12 mouse cellular contexts compared by ENCODE assay signal in the genomic region with DNA sequence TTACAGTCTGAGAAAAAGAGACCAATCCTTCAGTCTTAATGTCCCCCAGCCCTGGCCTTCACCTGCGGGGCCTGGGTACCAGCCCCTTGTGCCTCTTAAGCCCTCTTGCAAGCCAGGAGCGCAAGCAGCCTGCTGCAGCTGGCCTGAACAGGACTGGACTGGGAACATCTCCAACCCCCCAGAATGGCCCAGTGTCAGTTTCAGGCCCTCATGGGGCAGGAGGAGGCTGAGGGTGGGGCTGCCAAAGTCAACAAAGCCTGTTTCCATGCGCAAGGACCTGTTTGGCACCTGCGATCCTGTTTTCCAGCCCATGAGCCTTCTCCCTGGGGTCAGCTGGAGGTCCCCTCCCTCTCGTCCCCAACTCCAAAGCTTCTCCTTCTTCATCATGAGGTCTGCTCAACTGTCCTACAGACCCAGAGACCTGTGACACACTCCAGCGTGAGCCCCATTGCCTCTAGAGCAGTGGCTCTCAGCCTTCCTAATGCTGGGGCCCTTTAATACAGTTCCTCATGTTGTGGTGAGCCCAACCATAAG. TPM values are rescaled to one million over a fixed set of nuclear protein-coding genes. Genes with fewer than 3 reads are reported as not detected.
DNase-seq lines count a peak whose midpoint lies in the region; ATAC-seq and TF ChIP-seq lines count a peak whose summit lies in the region.
"Had no signal": no experiment of that assay in that cellular context is flagged by ENCODE, and none has a peak within 500 bp of the region (broad histone marks: within the 10 kb centered on the region; RNA-seq: fewer than 3 reads in every experiment).

No protein-coding gene starts in this region.

- DNase-seq in forebrain, embryonic 10.5 days (ENCODE audit: extremely low spot score, low spot score) = no peak
- DNase-seq in lung, adult 18-20 months = peak; percentile 59 to 68
- DNase-seq in lung, adult 2 months = no peak
- DNase-seq in gastrocnemius, adult 8-10 months (ENCODE audit: low spot score in 2 of 2) = peak; percentile 58 to 68
- no peak for DNase-seq in frontal cortex, postnatal 10 days (ENCODE audit: low spot score in 2 of 2)
- DNase-seq: B cell, adult 2 months had no signal

- no peak overlapping the region for H3K9ac ChIP-seq in forebrain, embryonic 16.5 days (replicated peaks; ENCODE audit: low read depth, low read length)
- H3K9ac ChIP-seq in stomach, embryonic 14.5 days (replicated peaks; ENCODE audit: low read depth, low read length) = no peak overlapping the region
- no peak overlapping the region for H3K9ac ChIP-seq in forebrain, embryonic 13.5 days
- H3K9ac ChIP-seq: liver, embryonic 14.5 days; neural tube, embryonic 15.5 days had no signal

- no peaks in the 10 kb centered on the region for H3K9me3 ChIP-seq in forebrain, embryonic 10.5 days
- no peaks in the 10 kb centered on the region for H3K9me3 ChIP-seq in forebrain, embryonic 16.5 days (ENCODE audit: control insufficient read depth, low read length)
- H3K9me3 ChIP-seq in stomach, embryonic 14.5 days (ENCODE audit: control insufficient read depth, low read depth, low read length) = no peaks in the 10 kb centered on the region
- no peaks in the 10 kb centered on the region for H3K9me3 ChIP-seq in forebrain, embryonic 13.5 days (replicated peaks)
- H3K9me3 ChIP-seq: neural tube, embryonic 15.5 days had no signal

- no peak for TF ChIP-seq CTCF in lung, adult 2 months (IDR thresholded peaks at IDR 0.05; ENCODE audit: insufficient read depth, low read length)

- no peak for TF ChIP-seq POLR2A in lung, adult 2 months (IDR thresholded peaks at IDR 0.05; ENCODE audit: borderline replicate concordance, extremely low read depth, low read depth, low read length)

- ATAC-seq in forebrain, embryonic 16.5 days = no peak
- no peak for ATAC-seq in stomach, embryonic 14.5 days (ENCODE audit: insufficient number of reproducible peaks, insufficient read depth, low FRiP score, low read depth)
- no peak for ATAC-seq in forebrain, embryonic 13.5 days

- 0 out of 2 replicates have a peak overlapping the region, but pooled peaks have one; percentile 30 for H3K27ac ChIP-seq in forebrain, embryonic 10.5 days
- no peak overlapping the region for H3K27ac ChIP-seq in forebrain, embryonic 16.5 days (ENCODE audit: low read length)
- peak overlapping the region; percentile 41; the same call in 1 of the 2 replicates for H3K27ac ChIP-seq in stomach, embryonic 14.5 days (ENCODE audit: low read length)
- no peak overlapping the region for H3K27ac ChIP-seq in forebrain, embryonic 13.5 days
- H3K27ac ChIP-seq: liver, embryonic 14.5 days; neural tube, embryonic 15.5 days had no signal

- H3K4me1 ChIP-seq in forebrain, embryonic 10.5 days = peaks cover 22% of the 10 kb centered on the region
- H3K4me1 ChIP-seq in forebrain, embryonic 16.5 days (replicated peaks; ENCODE audit: control insufficient read depth, insufficient read depth, low read length) = peaks cover 6% of the 10 kb centered on the region
- H3K4me1 ChIP-seq in lung, adult 2 months (ENCODE audit: control insufficient read depth, insufficient read depth, low read length) = no peaks in the 10 kb centered on the region
- no peaks in the 10 kb centered on the region for H3K4me1 ChIP-seq in stomach, embryonic 14.5 days (ENCODE audit: control insufficient read depth, insufficient read depth, low read length)
- peaks cover 14% of the 10 kb centered on the region for H3K4me1 ChIP-seq in forebrain, embryonic 13.5 days

- no peak overlapping the region for H3K4me3 ChIP-seq in forebrain, embryonic 10.5 days
- H3K4me3 ChIP-seq in forebrain, embryonic 16.5 days (replicated peaks; ENCODE audit: low read length) = no peak overlapping the region
- H3K4me3 ChIP-seq in lung, adult 2 months (replicated peaks; ENCODE audit: extremely low read depth, low read depth, low read length) = no peak overlapping the region
- no peak overlapping the region for H3K4me3 ChIP-seq in stomach, embryonic 14.5 days (ENCODE audit: low read depth, low read length)
- H3K4me3 ChIP-seq in forebrain, embryonic 13.5 days = no peak overlapping the region
- H3K4me3 ChIP-seq: neural tube, embryonic 15.5 days had no signal

- H3K36me3 ChIP-seq in forebrain, embryonic 10.5 days (replicated peaks) = no peaks in the 10 kb centered on the region
- no peaks in the 10 kb centered on the region for H3K36me3 ChIP-seq in forebrain, embryonic 16.5 days (ENCODE audit: control insufficient read depth, insufficient read depth)
- no peaks in the 10 kb centered on the region for H3K36me3 ChIP-seq in stomach, embryonic 14.5 days (ENCODE audit: control insufficient read depth, insufficient read depth, low read length)
- H3K36me3 ChIP-seq in forebrain, embryonic 13.5 days (ENCODE audit: poor library complexity, severe bottlenecking) = no peaks in the 10 kb centered on the region
- H3K36me3 ChIP-seq: neural tube, embryonic 15.5 days had no signal

- H3K27me3 ChIP-seq in forebrain, embryonic 10.5 days (ENCODE audit: poor library complexity, severe bottlenecking) = no peaks in the 10 kb centered on the region
- H3K27me3 ChIP-seq in forebrain, embryonic 16.5 days (replicated peaks; ENCODE audit: control insufficient read depth, insufficient read depth, low read length) = no peaks in the 10 kb centered on the region
- no peaks in the 10 kb centered on the region for H3K27me3 ChIP-seq in stomach, embryonic 14.5 days (ENCODE audit: control insufficient read depth, insufficient read depth, low read length)
- no peaks in the 10 kb centered on the region for H3K27me3 ChIP-seq in forebrain, embryonic 13.5 days
- H3K27me3 ChIP-seq: neural tube, embryonic 15.5 days had no signal

- H3K4me2 ChIP-seq in forebrain, embryonic 16.5 days (ENCODE audit: low read length) = no peak overlapping the region
- no peak overlapping the region for H3K4me2 ChIP-seq in stomach, embryonic 14.5 days (replicated peaks; ENCODE audit: low read depth, low read length)
- no peak overlapping the region for H3K4me2 ChIP-seq in forebrain, embryonic 13.5 days
- H3K4me2 ChIP-seq: neural tube, embryonic 15.5 days had no signal

- WGBS in forebrain, embryonic 10.5 days = 85% methylated on average over 6 of the region's 6 CpGs
- 90% methylated on average over 6 of the region's 6 CpGs for WGBS in forebrain, embryonic 16.5 days
- WGBS in lung, adult 2 months = 76% methylated on average over 6 of the region's 6 CpGs
- WGBS in stomach, embryonic 14.5 days = 74% methylated on average over 6 of the region's 6 CpGs
- WGBS in forebrain, embryonic 13.5 days = 92% methylated on average over 6 of the region's 6 CpGs

RNA-seq across cellular contexts. Expression of a gene that starts 28.5 kb away (rescaled TPM):
- not detected in 2 replicates for polyA plus RNA-seq in forebrain, embryonic 10.5 days (2016; fragmentation: Nextera tagmentation; extraction: Ambion mirVana)
- 0.24 and 0.48 TPM in 2 replicates for polyA plus RNA-seq in forebrain, embryonic 16.5 days (2015; fragmentation: Nextera tagmentation; extraction: Ambion mirVana)
- polyA plus RNA-seq in lung, adult 2 months (2012; rRNA removed) = 0.95 and 2.0 TPM in 2 replicates
- total RNA-seq in gastrocnemius, adult 8-10 months (2022) = under 1 TPM; 0.15 to 0.36 (median 0.27) TPM
- 0.69 and 0.71 TPM in 2 replicates for polyA plus RNA-seq in stomach, embryonic 14.5 days (2014; fragmentation: Nextera tagmentation; extraction: Ambion mirVana)
- not detected in 2 replicates for polyA plus RNA-seq in forebrain, embryonic 13.5 days (2015; fragmentation: Nextera tagmentation; extraction: Ambion mirVana)
- polyA plus RNA-seq: embryonic facial prominence, embryonic 11.5 days had no signal

RNA-seq across cellular contexts. Expression of a gene that starts 49.4 kb away (rescaled TPM):
- polyA plus RNA-seq in forebrain, embryonic 10.5 days (2016; fragmentation: Nextera tagmentation; extraction: Ambion mirVana) = 37.6 and 39.2 TPM in 2 replicates
- polyA plus RNA-seq in forebrain, embryonic 16.5 days (2015; fragmentation: Nextera tagmentation; extraction: Ambion mirVana) = 323 and 336 TPM in 2 replicates
- 66.5 and 84.7 TPM in 2 replicates for polyA plus RNA-seq in lung, adult 2 months (2012; rRNA removed)
- total RNA-seq in gastrocnemius, adult 8-10 months (2022) = 10 to 100 TPM; 16.6 to 19.3 (median 18.0) TPM
- polyA plus RNA-seq in stomach, embryonic 14.5 days (2014; fragmentation: Nextera tagmentation; extraction: Ambion mirVana) = 55.5 and 57.4 TPM in 2 replicates
- polyA plus RNA-seq in forebrain, embryonic 13.5 days (2015; fragmentation: Nextera tagmentation; extraction: Ambion mirVana) = 161 and 162 TPM in 2 replicates

Comparison
In these comparisons a context has a peak if more than half of its experiments do, and no peak if none do; other contexts are left out.
1. DNase-seq: peak in lung, adult 18-20 months (2 of 2) and gastrocnemius, adult 8-10 months (2 of 2); none in forebrain, embryonic 10.5 days (single experiment), lung, adult 2 months (single experiment) and frontal cortex, postnatal 10 days (0 of 2).
2. H3K27ac ChIP-seq: peak in forebrain, embryonic 10.5 days (single experiment) and stomach, embryonic 14.5 days (single experiment); none in forebrain, embryonic 16.5 days (single experiment) and forebrain, embryonic 13.5 days (single experiment).